Mouse (Mus musculus): ENCODE data around the gene Sh2d4b. TPM values are rescaled to one million over a fixed set of nuclear protein-coding genes. Genes with fewer than 3 reads are reported as not detected.

The Sh2d4b gene
- polyA plus RNA-seq (2014; fragmentation: Illumina TruSeq; extraction: RNeasy Lipid Tissue Mini Kit (QIAGEN cat#74804); ENCODE audit: insufficient read depth, low read depth, low replicate concordance): 0.21 TPM

DNA sequence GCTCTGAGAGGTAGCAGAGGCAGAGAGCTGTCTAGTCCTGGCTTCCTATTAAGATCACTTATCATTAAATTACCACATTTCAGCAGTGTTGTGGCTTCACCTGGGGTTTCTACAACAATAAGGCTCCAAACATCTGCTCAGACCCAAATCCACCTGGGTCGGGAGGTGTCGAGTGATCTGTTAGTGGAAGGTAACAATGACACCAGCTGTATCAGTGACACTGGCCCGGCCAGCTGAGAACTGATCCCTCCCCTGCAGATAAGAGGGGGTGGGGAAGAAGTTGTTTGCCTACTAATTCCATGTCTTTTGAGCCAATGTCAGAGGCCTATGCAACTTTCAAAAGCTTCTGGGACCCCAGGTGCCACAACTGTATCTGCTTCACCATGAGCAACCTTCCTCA lies at the start of gene Sh2d4b:
Sh2d4b (minus strand) TSS at position 71 of the 400 bp plus-strand sequence.

Other genes with a start within 250 kb of the Sh2d4b start
- gene Tspan14, start 73.5 kb upstream of the Sh2d4b start, polyA plus RNA-seq (2014; fragmentation: Illumina TruSeq; extraction: RNeasy Lipid Tissue Mini Kit (QIAGEN cat#74804); ENCODE audit: insufficient read depth, low read depth, low replicate concordance): 46.6 TPM
- 41.5 TPM for gene Fam213a, start 120.5 kb upstream of the Sh2d4b start, polyA plus RNA-seq (2014; fragmentation: Illumina TruSeq; extraction: RNeasy Lipid Tissue Mini Kit (QIAGEN cat#74804); ENCODE audit: insufficient read depth, low read depth, low replicate concordance)
- 1.5 TPM for gene Dydc2, start 175.9 kb upstream of the Sh2d4b start, polyA plus RNA-seq (2014; fragmentation: Illumina TruSeq; extraction: RNeasy Lipid Tissue Mini Kit (QIAGEN cat#74804); ENCODE audit: insufficient read depth, low read depth, low replicate concordance)
- not detected for gene Dydc1, start 179.6 kb upstream of the Sh2d4b start, polyA plus RNA-seq (2014; fragmentation: Illumina TruSeq; extraction: RNeasy Lipid Tissue Mini Kit (QIAGEN cat#74804); ENCODE audit: insufficient read depth, low read depth, low replicate concordance)
- gene Mat1a, start 211.8 kb upstream of the Sh2d4b start, polyA plus RNA-seq (2014; fragmentation: Illumina TruSeq; extraction: RNeasy Lipid Tissue Mini Kit (QIAGEN cat#74804); ENCODE audit: insufficient read depth, low read depth, low replicate concordance): 3.5 TPM
- gene Sftpa1, start 238.5 kb upstream of the Sh2d4b start, polyA plus RNA-seq (2014; fragmentation: Illumina TruSeq; extraction: RNeasy Lipid Tissue Mini Kit (QIAGEN cat#74804); ENCODE audit: insufficient read depth, low read depth, low replicate concordance): 4,670 TPM

All from lung, adult 10 weeks (tissue).